Mouse (Mus musculus): ENCODE measurements around the gene Hist1h1c. TPM values are rescaled to one million over a fixed set of nuclear protein-coding genes. Genes with fewer than 3 reads are reported as not detected.

Hist1h1c gene
- 15.9 TPM for polyA plus RNA-seq (2017; shearing (Covaris generic))

GRCm38 (mm10) chr13:23738677-23739068 is at the start of gene Hist1h1c:
TSS of gene Hist1h1c (plus strand) at chr13:23738808.

DNA sequence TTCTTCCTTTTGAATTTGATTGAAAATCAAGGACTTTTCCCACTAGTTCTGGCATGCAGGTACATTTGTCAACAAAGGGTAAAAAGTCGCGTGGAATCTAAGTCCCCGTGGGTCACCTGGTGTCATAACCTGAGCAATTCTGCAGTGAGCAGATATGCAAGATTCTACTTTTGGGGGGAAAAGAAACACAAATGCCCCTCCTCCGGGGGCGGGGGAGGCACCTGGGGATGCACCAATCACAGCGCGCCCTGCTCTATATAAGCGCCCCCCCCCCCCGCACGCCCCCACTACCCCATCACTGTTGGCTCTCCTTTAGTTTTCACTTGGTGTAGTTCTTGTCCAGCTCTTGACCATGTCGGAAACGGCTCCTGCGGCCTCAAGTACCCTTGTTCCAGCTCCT is 43.1 kb upstream of the Hist1h1c start, which contains the start of gene Hist1h1t:
Gene Hist1h1t, plus strand, starts transcription at position 301 of the 400 bp plus-strand sequence.

DNA sequence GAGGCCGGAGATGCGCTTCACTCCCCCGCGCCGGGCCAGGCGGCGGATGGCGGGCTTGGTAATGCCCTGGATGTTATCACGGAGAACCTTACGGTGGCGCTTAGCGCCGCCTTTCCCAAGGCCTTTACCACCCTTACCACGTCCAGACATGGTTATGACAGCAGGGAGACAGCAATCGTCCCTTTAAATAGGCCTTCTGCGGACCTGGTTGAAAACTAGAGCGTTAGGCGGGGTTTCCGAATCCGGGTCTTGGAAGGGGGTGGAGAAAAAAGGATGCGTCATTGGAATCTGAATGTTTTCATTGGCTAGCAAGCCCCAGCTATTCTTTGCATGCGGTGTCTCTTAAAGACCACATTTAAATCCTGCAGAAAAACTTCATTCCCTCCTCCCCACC is 40.3 kb upstream of the Hist1h1c start, which contains the start of gene Hist1h4c:
Gene Hist1h4c, minus strand, starts transcription at position 155 of the 394 bp plus-strand sequence.

GRCm38 (mm10) chr13:23710374-23711089 is 28.1 kb upstream of the Hist1h1c start, which contains the start of gene Hfe:
TSS of gene Hfe (minus strand) at chr13:23710854.

GRCm38 (mm10) chr13:23745381-23746161 is 7.0 kb downstream of the Hist1h1c start, which contains the start of gene Hist1h3c:
TSS of gene Hist1h3c (minus strand) at chr13:23745602.

GRCm38 (mm10) chr13:23746201-23747080 is 7.8 kb downstream of the Hist1h1c start, which contains the start of gene Hist1h2bb:
TSS of gene Hist1h2bb (plus strand) at chr13:23746734.

GRCm38 (mm10) chr13:23750839-23751477 is 12.3 kb downstream of the Hist1h1c start, which contains the start of gene Hist1h2ab:
TSS of gene Hist1h2ab (plus strand) at chr13:23751126.

GRCm38 (mm10) chr13:23752067-23752741 is 13.6 kb downstream of the Hist1h1c start, which contains the start of gene Hist1h3b:
TSS of gene Hist1h3b (plus strand) at chr13:23752267.

GRCm38 (mm10) chr13:23756790-23757189 is 18.2 kb downstream of the Hist1h1c start, which contains the start of gene Hist1h4b:
TSS of gene Hist1h4b (plus strand) at chr13:23757013.

GRCm38 (mm10) chr13:23760972-23761864 is 22.6 kb downstream of the Hist1h1c start, which contains the start of gene Hist1h4a:
TSS of gene Hist1h4a (minus strand) at chr13:23761230.

GRCm38 (mm10) chr13:23761871-23762821 is 23.5 kb downstream of the Hist1h1c start, which contains the start of gene Hist1h3a:
TSS of gene Hist1h3a (minus strand) at chr13:23762386.

DNA sequence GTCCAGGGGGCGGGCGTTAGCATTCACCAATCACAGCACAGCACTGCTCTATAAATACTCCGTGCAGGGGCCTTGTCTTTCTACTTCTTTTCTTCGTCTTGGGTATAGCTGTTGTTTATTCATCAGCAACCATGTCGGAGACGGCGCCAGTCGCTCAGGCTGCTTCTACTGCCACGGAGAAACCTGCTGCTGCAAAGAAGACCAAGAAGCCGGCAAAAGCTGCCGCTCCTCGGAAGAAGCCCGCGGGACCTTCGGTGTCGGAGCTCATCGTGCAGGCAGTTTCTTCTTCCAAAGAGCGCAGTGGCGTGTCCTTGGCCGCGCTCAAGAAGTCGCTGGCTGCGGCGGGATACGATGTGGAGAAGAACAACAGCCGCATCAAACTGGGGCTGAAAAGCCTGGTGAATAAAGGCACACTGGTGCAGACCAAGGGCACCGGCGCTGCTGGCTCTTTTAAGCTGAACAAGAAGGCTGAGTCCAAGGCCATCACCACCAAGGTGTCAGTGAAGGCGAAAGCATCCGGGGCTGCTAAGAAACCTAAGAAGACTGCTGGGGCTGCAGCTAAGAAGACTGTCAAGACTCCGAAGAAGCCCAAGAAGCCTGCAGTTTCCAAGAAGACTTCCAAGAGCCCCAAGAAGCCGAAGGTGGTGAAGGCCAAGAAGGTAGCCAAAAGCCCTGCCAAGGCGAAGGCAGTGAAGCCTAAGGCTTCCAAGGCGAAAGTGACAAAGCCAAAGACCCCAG is 25.1 kb downstream of the Hist1h1c start, which contains the start of gene Hist1h1a:
Gene Hist1h1a, plus strand, starts transcription at position 81 of the 738 bp plus-strand sequence.

GRCm38 (mm10) chr13:23769613-23770012 is 31.0 kb downstream of the Hist1h1c start, which contains the start of gene Trim38:
TSS of gene Trim38 (plus strand) at chr13:23769913.

